Mouse (Mus musculus): Measurements from ENCODE around the gene Prdx2. TPM values are rescaled to one million over a fixed set of nuclear protein-coding genes. Genes with fewer than 3 reads are reported as not detected.

The Prdx2 gene
- polyA plus RNA-seq, 1 experiment from 2014 or later = 824 TPM

DNA sequence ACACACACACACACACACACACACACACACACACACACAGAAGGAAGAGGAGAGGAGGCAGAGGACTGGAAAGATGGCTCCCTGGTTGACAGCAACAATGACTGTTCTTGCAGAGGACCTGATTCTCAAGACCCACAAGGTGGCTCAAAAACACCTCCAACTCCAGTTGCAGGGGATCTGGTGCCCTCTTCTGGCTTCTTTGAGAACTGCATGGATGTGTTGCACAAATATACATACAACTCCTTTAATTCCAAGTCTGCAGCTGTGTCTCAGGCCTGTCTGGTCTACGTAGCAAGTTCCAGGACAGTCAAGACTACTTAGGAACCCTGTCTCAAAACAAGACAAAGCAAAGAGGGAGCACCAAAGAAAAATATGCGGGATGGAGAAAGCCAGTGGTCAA, 12.6 kb upstream of the Prdx2 start:
- no peak overlapping the region for H3K27ac ChIP-seq
- H3K9me3 ChIP-seq (replicated peaks) = no peaks in the 10 kb centered on the region
- peaks cover 20% of the 10 kb centered on the region for H3K27me3 ChIP-seq
- no peak overlapping the region for H3K4me3 ChIP-seq (replicated peaks)
- no peaks in the 10 kb centered on the region for H3K4me1 ChIP-seq
- H3K36me3 ChIP-seq = peaks cover 51% of the 10 kb centered on the region
- WGBS = 53% methylated on average over 2 of the region's 2 CpGs
- ATAC-seq (replicated peaks; ENCODE audit: low FRiP score) = no peak
- no peak overlapping the region for H3K4me2 ChIP-seq
- H3K9ac ChIP-seq = no peak overlapping the region

GRCm38 (mm10) chr8:84959811-84960210, 9.6 kb upstream of the Prdx2 start:
- H3K9ac ChIP-seq = no peak overlapping the region
- peaks cover 6% of the 10 kb centered on the region for H3K4me1 ChIP-seq
- H3K9me3 ChIP-seq (replicated peaks) = no peaks in the 10 kb centered on the region
- WGBS = 91% methylated on average over 7 of the region's 7 CpGs
- H3K36me3 ChIP-seq = peaks cover 71% of the 10 kb centered on the region
- H3K4me2 ChIP-seq = no peak overlapping the region
- H3K27me3 ChIP-seq = no peaks in the 10 kb centered on the region
- no peak for ATAC-seq (replicated peaks; ENCODE audit: low FRiP score)
- H3K4me3 ChIP-seq (replicated peaks) = no peak overlapping the region
- H3K27ac ChIP-seq = no peak overlapping the region

GRCm38 (mm10) chr8:84963952-84964351, 5.4 kb upstream of the Prdx2 start:
- no peak for ATAC-seq (replicated peaks; ENCODE audit: low FRiP score)
- no peak overlapping the region for H3K4me2 ChIP-seq
- WGBS = 86% methylated on average over 4 of the region's 4 CpGs

DNA sequence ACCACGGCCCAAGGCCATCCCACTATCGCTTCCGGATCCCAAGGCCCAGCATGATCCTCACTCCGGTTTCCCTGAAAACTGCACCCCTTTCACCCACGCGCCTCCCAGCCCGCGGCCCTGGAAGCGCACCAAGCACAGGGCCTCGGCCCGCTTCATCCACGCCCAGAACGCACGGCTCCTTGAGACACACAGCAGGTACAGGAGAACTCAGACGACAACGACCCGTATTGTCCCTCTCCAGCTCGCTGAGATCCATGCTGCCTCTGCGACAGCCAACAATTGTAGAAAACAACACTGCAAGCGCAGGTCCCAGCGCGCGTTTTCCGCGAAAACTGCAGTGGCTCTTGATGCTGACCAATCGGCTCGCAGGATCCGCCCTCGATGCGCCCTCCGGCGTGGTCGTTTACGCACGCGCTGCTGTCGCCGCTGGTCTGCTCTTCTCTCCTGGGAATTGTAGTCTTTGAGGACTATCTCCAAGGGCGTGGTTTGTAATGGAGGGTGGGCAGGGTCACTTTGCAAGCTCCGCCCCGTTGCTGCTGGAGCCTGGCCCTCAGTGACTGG, 3.6 kb upstream of the Prdx2 start:
- peaks cover 30% of the 10 kb centered on the region for H3K36me3 ChIP-seq
- H3K9me3 ChIP-seq (replicated peaks) = no peaks in the 10 kb centered on the region
- peak overlapping the region; percentile 86 for H3K27ac ChIP-seq
- peak overlapping the region; percentile 70 for H3K4me3 ChIP-seq (replicated peaks)
- 1% methylated on average over 41 of the region's 41 CpGs for WGBS
- peak; percentile 89 for ATAC-seq (replicated peaks; ENCODE audit: low FRiP score)
- H3K27me3 ChIP-seq = no peaks in the 10 kb centered on the region
- peak overlapping the region; percentile 52 for H3K9ac ChIP-seq
- H3K4me1 ChIP-seq = peaks cover 42% of the 10 kb centered on the region
- H3K4me2 ChIP-seq = peak overlapping the region; percentile 80

More at GRCm38 (mm10) chr8:84963952-84964351, 5.4 kb upstream of the Prdx2 start:
- Histone ChIP-seq H3K27me3 (no peaks in the 10 kb centered on the region), H3K4me1 (peaks cover 36% of the 10 kb centered on the region), H3K27ac (no peak overlapping the region), H3K9ac (no peak overlapping the region), H3K36me3 (peaks cover 44% of the 10 kb centered on the region), H3K9me3 (replicated peaks) (no peaks in the 10 kb centered on the region), H3K4me3 (replicated peaks) (no peak overlapping the region)

DNA sequence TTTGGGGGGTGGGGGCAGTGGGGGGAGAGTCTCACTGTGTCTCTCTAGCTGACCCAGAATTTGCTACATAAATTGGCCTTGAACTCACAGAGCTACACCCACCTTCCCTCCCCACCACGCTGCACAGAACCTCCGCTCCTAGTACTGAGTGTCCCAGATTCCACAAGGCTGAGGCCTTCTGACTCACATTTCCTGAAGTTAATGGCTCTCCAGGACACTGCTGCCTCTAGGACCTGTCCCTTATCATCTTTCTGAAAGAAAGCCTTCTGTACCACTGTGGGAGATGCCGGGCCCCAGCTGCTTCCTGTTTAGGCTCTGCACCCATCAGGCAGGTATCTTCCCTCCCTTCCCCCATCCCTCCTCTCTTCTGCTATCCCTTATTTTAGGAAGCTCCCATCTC, 2.8 kb upstream of the Prdx2 start:
- Histone ChIP-seq H3K9ac (no peak overlapping the region), H3K4me2 (peak overlapping the region; percentile 80), H3K27me3 (no peaks in the 10 kb centered on the region), H3K36me3 (peaks cover 30% of the 10 kb centered on the region), H3K27ac (peak overlapping the region; percentile 86), H3K9me3 (replicated peaks) (no peaks in the 10 kb centered on the region), H3K4me3 (replicated peaks) (peak overlapping the region; percentile 70; the same call in 1 of the 2 replicates), H3K4me1 (peaks cover 48% of the 10 kb centered on the region)
- no peak for ATAC-seq (replicated peaks; ENCODE audit: low FRiP score)
- WGBS = 38% methylated on average over 3 of the region's 3 CpGs

DNA sequence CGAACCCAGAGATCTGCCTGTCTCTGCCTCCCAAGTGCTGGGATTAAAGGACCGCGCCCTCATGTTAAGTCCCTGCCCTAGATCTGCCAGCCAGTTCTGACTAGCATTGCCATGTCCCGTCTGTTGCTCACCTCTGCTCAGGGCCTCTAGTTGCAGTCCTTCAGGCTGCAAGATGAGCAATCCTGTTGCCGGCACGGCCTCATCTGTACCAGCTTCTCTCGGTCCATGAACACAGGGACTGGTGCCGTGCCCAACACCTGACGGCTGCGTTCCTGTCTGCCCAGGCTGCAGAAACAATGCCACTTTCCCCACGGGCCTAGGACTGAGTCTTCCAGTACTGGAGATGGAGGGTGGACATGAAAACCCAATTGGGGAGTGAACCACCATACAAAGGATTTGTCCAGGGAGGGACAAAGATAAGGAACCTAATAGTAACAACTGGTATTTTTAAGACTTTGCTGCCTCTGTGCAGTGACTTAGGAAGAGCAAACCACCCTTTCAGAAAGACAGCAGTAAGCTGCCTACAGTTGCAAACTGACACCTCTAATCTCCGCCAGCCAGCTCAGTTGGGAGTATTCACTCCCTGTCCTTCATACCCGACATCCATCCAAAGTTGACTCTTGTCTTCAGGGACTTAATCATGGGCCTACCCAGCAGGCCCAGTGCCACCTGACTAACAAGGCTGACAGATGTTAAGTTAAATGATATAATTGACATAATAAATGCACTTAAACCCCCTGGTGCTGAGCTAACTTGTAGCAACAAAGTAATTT, 1.7 kb upstream of the Prdx2 start:
- Histone ChIP-seq H3K27ac (peak overlapping the region; percentile 93; the same call in 1 of the 2 replicates), H3K36me3 (peaks cover 31% of the 10 kb centered on the region), H3K4me2 (0 out of 2 replicates have a peak overlapping the region, but pooled peaks have one; percentile 83), H3K9ac (no peak overlapping the region), H3K27me3 (no peaks in the 10 kb centered on the region), H3K4me1 (peaks cover 48% of the 10 kb centered on the region), H3K9me3 (replicated peaks) (no peaks in the 10 kb centered on the region), H3K4me3 (replicated peaks) (no peak overlapping the region)
- WGBS = 89% methylated on average over 13 of the region's 13 CpGs
- ATAC-seq (replicated peaks; ENCODE audit: low FRiP score) = no peak

- Histone ChIP-seq H3K4me3 (replicated peaks) (peak overlapping the region; percentile 76), H3K4me2 (peak overlapping the region; percentile 83), H3K9me3 (replicated peaks) (no peaks in the 10 kb centered on the region), H3K4me1 (peaks cover 48% of the 10 kb centered on the region), H3K9ac (peak overlapping the region; percentile 81), H3K27ac (peak overlapping the region; percentile 93), H3K27me3 (no peaks in the 10 kb centered on the region), H3K36me3 (peaks cover 36% of the 10 kb centered on the region)
- 14% methylated on average over 2 of the region's 2 CpGs for WGBS
- no peak for ATAC-seq (replicated peaks; ENCODE audit: low FRiP score)
Observed at GRCm38 (mm10) chr8:84968650-84969049, 737 bp upstream of the Prdx2 start.

DNA sequence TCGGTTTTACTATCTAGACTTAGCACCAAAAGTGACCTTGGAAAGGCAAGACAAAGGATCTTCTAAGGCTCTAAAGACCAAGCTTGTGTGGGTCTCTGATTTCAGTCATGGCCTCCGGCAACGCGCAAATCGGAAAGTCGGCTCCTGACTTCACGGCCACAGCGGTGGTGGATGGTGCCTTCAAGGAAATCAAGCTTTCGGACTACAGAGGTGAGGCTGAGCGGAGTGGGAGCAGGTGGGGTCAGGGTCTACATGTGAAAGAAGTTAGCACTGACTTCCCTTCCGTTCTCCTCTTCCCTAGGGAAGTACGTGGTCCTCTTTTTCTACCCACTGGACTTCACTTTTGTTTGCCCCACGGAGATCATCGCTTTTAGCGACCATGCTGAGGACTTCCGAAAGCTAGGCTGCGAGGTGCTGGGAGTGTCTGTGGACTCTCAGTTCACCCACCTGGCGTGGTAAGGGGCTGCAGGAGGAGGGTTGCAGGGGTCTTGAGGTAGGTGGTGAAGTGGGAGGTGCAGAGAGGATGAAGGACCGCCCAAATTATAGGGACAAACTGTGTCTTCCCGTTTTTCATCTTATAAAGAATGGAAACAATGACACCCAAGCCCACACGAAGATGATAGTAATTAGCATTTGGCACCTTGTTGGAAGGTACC, 876 bp downstream of the Prdx2 start:
- ATAC-seq (replicated peaks; ENCODE audit: low FRiP score) = no peak
- WGBS = 5% methylated on average over 21 of the region's 21 CpGs

DNA sequence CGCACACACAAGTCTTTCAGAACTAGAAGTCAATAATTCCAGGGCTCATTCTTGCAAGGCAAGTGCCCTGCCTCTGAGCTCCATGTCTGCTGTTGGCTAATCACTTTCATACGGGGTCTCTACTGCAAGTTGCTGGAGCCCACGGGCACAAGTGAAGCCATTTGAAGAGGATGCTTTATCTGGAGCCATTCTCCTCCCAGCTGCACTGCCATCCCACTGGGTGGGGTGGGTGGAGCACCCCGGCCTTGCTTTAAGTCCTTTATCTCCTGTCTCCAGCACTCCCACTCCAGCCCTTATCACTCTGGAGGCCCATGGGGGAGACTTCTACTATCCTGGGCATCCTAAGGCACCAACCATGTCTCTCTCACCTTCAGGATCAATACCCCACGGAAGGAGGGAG, 1.5 kb downstream of the Prdx2 start:
- H3K27ac ChIP-seq = no peak overlapping the region; the same call in 1 of the 2 replicates
- H3K9me3 ChIP-seq (replicated peaks) = no peaks in the 10 kb centered on the region
- H3K4me1 ChIP-seq = peaks cover 48% of the 10 kb centered on the region
- H3K4me2 ChIP-seq = peak overlapping the region; percentile 83
- peak overlapping the region; percentile 76 for H3K4me3 ChIP-seq (replicated peaks)
- H3K27me3 ChIP-seq = no peaks in the 10 kb centered on the region
- peaks cover 44% of the 10 kb centered on the region for H3K36me3 ChIP-seq
- 69% methylated on average over 5 of the region's 5 CpGs for WGBS
- H3K9ac ChIP-seq = peak overlapping the region; percentile 81
- no peak; the same call in 1 of the 2 replicates for ATAC-seq (replicated peaks; ENCODE audit: low FRiP score)

More for the DNA sequence above, 876 bp downstream of the Prdx2 start:
- H3K27ac ChIP-seq = peak overlapping the region; percentile 93
- H3K36me3 ChIP-seq = peaks cover 43% of the 10 kb centered on the region
- H3K9me3 ChIP-seq (replicated peaks) = no peaks in the 10 kb centered on the region
- peak overlapping the region; percentile 83 for H3K4me2 ChIP-seq
- peak overlapping the region; percentile 81 for H3K9ac ChIP-seq
- H3K4me3 ChIP-seq (replicated peaks) = peak overlapping the region; percentile 76
- H3K27me3 ChIP-seq = no peaks in the 10 kb centered on the region
- H3K4me1 ChIP-seq = peaks cover 45% of the 10 kb centered on the region

- Histone ChIP-seq H3K4me1 (peaks cover 54% of the 10 kb centered on the region), H3K27ac (no peak overlapping the region), H3K9ac (no peak overlapping the region), H3K36me3 (peaks cover 44% of the 10 kb centered on the region), H3K27me3 (peaks cover 12% of the 10 kb centered on the region), H3K4me3 (replicated peaks) (no peak overlapping the region), H3K4me2 (no peak overlapping the region), H3K9me3 (replicated peaks) (no peaks in the 10 kb centered on the region)
- no peak for ATAC-seq (replicated peaks; ENCODE audit: low FRiP score)
- 72% methylated on average over 1 of the region's 1 CpGs for WGBS
Observed at GRCm38 (mm10) chr8:84973079-84973478, 3.7 kb downstream of the Prdx2 start.

- no peak overlapping the region for H3K4me2 ChIP-seq
- H3K4me3 ChIP-seq (replicated peaks) = no peak overlapping the region
- H3K36me3 ChIP-seq = peaks cover 44% of the 10 kb centered on the region
- WGBS = 60% methylated on average over 4 of the region's 4 CpGs
- H3K27me3 ChIP-seq = peaks cover 16% of the 10 kb centered on the region
- H3K9me3 ChIP-seq (replicated peaks) = no peaks in the 10 kb centered on the region
- no peak for ATAC-seq (replicated peaks; ENCODE audit: low FRiP score)
- 0 out of 2 replicates have a peak overlapping the region, but pooled peaks have one; percentile 56 for H3K27ac ChIP-seq
- H3K9ac ChIP-seq = no peak overlapping the region
- peaks cover 54% of the 10 kb centered on the region for H3K4me1 ChIP-seq
Observed at GRCm38 (mm10) chr8:84973803-84974542, 4.6 kb downstream of the Prdx2 start.
